Mouse (Mus musculus) effector memory CD4-positive, alpha-beta T cell, adult 5 months (primary cell): ENCODE data around the gene 1700018G05Rik. TPM values are rescaled to one million over a fixed set of nuclear protein-coding genes. Genes with fewer than 3 reads are reported as not detected.

Source experiments
- polyA plus RNA-seq: library from polyadenylated mRNA; unstranded; fragments of 100-300 nt; shearing (Covaris generic); gene quantifications from one replicate; pipeline ENCODE4 v1.2.1, GENCODE M21; 2017

The 1700018G05Rik gene
- not detected for polyA plus RNA-seq

GRCm38 (mm10) chrX:102928072-102928471 is at the start of gene 1700018G05Rik:
Gene 1700018G05Rik, plus strand, starts transcription at chrX:102928372.

GRCm38 (mm10) chrX:102908587-102908986 is 19.6 kb upstream of the 1700018G05Rik start, which contains the start of the genes Dmrtc1a and 1700011M02Rik:
Gene Dmrtc1a, minus strand, starts transcription at chrX:102908687.
Gene 1700011M02Rik, plus strand, starts transcription at chrX:102908905.

Other genes with a start within 250 kb of the 1700018G05Rik start
- not detected for gene Gm3880, start 241.4 kb upstream of the 1700018G05Rik start, polyA plus RNA-seq
- gene Gm9112, start 220.7 kb upstream of the 1700018G05Rik start, polyA plus RNA-seq: not detected
- gene Dmrtc1b, start 220.5 kb upstream of the 1700018G05Rik start, polyA plus RNA-seq: not detected
- gene Dmrtc1c1, start 125.4 kb upstream of the 1700018G05Rik start, polyA plus RNA-seq: not detected
- gene Dmrtc1c2, start 73.8 kb upstream of the 1700018G05Rik start, polyA plus RNA-seq: not detected
- not detected for gene 1700031F05Rik, start 60.4 kb upstream of the 1700018G05Rik start, polyA plus RNA-seq
- gene Dmrtc1a, start 19.7 kb upstream of the 1700018G05Rik start, polyA plus RNA-seq: not detected
- not detected for gene 1700011M02Rik, start 19.5 kb upstream of the 1700018G05Rik start, polyA plus RNA-seq